Mouse (Mus musculus) MEL-GATA-1-ER (cell line): ENCODE data around the gene Atf1.

Source experiments
- DNase-seq: peaks from one replicate; pipeline ENCODE4 v3.0.0-alpha.2; 2012; ENCODE audit warnings: low read depth; ENCODE audit errors: extremely low read depth

Gene Atf1

GRCm38 (mm10) chr15:100227663-100228534 lies at the start of gene Atf1:
Gene Atf1, plus strand, starts transcription at chr15:100227819.
- no peak for DNase-seq

DNA sequence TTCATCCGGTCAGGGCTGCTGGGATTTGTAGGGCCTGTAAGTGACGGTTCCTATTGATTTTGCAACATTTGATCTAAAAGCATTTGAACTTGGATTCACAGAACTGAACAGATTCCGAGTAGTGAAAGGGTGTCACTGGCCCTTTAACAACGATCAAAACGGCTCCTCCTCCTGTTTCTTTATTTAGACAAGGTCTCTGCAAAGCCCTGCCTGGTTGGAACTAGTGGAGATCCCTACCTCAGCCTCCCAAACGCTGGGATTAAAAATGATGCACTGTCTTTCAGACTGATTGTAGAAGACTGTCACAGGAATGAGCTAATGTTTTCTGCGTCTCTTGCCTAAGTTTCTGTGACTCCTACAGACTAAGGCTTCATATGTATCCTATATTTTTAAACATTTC lies 49.1 kb upstream of the Atf1 start:
- no peak for DNase-seq

DNA sequence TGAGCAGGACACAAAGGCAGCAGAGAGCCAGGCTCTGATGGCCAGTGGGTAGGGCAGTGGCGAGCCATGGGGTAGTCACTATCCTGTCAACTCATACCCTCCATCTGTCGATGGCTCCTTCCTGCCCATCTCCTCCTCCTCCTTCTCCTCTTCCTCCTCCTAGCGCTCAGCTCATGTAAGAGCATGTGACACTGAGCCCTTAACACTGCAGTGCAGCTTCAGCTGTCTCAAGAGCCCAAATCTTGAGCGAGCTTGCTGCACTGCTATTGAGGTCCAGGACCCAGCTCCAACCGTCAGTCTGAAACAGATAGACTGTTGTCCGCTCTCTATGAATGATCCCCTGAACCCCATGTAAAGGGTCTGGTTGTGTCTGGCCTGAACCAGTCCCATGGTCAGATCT lies 47.9 kb upstream of the Atf1 start:
- DNase-seq = no peak

GRCm38 (mm10) chr15:100180221-100180620 lies 47.4 kb upstream of the Atf1 start:
- DNase-seq = no peak

GRCm38 (mm10) chr15:100181841-100182240 lies 45.8 kb upstream of the Atf1 start:
- DNase-seq = no peak

DNA sequence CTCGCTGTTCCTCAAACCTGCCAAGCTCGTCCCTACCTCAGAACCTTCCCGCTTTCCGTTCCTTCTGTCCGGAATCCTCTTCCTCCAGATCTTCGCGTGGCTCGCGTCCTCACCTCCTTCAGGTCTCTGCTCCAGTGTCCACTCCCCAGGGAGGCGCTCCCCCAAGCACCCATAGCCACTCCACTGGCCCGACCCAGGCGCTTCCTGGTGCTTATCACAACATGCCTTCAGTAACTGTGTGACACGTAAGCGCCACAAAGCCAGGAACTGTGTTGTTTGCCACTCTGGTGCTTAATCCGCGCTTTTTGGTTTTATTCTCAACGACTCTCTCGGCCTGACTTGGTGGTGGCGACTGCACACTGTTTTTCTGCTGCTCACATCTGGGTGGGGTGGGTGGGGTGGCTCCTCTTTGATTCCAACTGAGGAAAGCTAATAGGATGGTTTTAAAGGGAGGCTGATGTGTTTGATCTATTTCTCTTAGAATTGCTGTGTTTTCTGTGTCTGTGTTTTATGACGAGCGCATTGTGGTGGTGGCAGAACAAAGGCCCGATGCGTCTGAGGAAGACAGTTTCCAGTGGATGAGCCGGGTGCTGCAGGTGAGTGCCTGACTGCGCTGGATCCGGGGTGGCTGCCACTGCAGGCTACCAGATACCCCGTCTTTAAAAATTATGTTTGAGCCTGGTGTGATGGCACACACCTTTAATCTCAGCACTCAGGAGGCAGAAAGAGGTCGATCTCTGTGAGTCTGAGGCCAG lies 44.9 kb upstream of the Atf1 start:
- no peak for DNase-seq

DNA sequence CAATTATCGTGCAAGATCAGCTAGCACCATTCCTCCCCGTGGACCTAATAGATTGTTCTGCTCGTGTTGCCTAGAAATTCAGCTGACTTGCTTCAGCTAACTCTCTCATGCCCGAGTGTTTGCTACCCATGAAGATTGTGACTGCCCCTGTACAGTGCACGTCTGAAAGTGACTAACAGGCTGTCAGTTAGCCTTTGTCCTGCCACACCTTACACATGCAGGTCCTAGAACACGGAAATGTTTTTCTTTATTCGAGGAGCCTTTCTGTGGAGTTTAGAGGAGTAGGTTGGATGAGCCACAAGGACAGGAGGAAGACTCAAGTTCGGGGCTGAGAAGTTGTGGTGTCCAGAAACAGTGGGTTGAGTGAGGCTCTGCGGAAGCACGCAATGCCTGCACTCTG lies 44.1 kb upstream of the Atf1 start:
- no peak for DNase-seq

DNA sequence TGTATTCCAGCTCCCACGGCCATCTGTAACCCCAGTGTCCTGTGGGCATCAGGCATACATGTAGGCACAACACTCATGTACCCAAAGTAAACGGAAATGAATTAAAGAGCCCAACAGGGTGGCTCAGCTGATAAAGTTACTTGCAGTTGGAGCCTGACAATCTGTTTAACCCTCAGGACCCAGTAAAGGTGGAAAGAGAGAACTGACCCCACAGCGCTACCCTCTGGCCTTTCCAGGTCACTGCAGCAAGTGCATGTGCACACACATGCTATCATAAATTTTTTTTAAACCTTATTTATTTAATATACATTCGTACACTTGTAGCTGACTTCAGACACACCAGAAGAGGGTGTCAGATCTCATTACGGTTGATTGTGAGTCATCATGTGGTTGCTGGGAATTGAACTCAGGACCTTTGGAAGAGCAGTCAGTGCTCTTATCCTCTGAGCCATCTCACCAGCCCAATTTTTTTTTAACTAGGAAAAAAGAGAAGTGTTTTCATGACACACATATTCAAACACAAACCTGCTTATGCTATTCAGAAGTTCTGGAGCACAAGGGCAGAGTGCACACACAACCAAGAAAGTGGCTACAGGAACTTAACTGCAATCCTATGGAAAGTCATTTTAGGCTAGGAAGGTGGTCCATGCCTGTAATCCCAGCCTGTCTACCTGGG lies 42.7 kb upstream of the Atf1 start:
- peak; percentile 46 for DNase-seq

GRCm38 (mm10) chr15:100186234-100186633 lies 41.4 kb upstream of the Atf1 start:
- no peak for DNase-seq

DNA sequence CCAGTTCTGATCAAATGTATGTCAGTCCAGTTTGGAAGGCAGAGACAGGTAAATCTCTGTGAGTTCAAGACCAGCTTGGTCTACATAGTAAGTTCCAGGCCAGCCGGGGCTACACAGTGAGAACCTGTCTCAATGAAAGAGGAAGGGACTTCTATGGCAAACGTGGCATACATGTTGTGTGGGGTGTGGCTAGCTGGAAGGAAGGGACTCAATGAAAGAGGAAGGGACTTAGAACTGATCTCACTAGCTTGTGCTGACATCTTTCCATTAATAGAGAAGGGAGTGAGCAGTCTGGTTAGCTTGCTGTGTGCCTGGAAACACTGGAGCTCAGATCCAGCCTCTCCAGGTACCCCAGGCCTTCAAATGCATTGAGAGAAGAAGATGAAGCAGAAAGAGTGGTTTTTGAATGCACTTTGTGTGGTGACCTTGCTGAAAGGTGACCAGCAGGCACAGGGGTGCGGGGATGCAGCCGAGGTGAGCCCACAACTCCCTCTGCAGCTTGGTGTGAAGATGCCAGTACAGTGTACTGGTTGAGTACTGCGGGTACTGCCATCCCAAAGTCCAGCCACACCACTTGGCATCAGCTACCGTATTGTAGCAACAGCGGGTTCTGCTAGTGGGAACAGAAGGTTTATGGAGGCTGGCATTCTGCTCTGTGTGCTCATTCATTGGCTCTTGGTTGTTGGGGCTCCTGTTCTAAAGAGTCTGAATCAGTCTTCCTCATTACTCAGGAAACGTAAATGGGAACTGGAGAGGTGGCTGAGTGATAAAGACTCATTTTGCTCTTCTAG lies 40.5 kb upstream of the Atf1 start:
- peak; percentile 70 for DNase-seq

- DNase-seq = no peak
Observed at GRCm38 (mm10) chr15:100188542-100188941, 39.1 kb upstream of the Atf1 start.

- DNase-seq = no peak
Observed at GRCm38 (mm10) chr15:100188962-100189404, 38.6 kb upstream of the Atf1 start.

GRCm38 (mm10) chr15:100190083-100190482 lies 37.5 kb upstream of the Atf1 start:
- DNase-seq = no peak

- DNase-seq = no peak
Observed at GRCm38 (mm10) chr15:100198983-100199745, 28.5 kb upstream of the Atf1 start.

GRCm38 (mm10) chr15:100199790-100200189 lies 27.8 kb upstream of the Atf1 start:
- no peak for DNase-seq

- DNase-seq = no peak
Observed at GRCm38 (mm10) chr15:100201806-100202205, 25.8 kb upstream of the Atf1 start.

DNA sequence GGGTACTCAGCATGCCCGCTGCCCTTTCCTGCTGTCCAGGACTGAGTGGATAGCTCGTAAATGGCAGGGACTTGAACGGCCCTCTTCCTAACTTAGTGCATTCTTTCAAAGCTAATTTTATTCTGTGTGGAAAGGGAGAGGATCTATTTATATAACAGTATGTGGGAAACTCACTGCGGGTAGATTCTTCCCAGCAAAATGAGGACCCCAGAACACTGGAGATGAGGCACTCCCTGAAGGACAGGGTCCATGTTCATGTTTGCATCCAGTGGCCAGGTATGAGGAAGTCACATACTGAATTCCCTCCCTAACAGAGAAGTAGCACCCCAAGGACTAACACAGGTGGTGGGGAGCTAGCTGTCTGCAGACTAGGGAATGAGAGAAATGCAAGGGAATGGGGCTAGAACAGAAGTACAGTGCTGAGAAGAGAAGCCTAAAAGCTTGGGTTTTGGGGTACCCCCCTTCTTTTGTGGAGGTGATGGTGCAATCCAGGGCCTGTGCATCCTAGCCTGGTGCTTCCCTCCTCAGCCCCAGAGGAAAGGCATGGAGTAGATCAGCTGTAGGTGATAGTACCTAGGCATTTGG lies 25.1 kb upstream of the Atf1 start:
- no peak for DNase-seq

GRCm38 (mm10) chr15:100204574-100204973 lies 23.0 kb upstream of the Atf1 start:
- no peak for DNase-seq

- DNase-seq = no peak
Observed at GRCm38 (mm10) chr15:100210013-100210412, 17.6 kb upstream of the Atf1 start.

DNA sequence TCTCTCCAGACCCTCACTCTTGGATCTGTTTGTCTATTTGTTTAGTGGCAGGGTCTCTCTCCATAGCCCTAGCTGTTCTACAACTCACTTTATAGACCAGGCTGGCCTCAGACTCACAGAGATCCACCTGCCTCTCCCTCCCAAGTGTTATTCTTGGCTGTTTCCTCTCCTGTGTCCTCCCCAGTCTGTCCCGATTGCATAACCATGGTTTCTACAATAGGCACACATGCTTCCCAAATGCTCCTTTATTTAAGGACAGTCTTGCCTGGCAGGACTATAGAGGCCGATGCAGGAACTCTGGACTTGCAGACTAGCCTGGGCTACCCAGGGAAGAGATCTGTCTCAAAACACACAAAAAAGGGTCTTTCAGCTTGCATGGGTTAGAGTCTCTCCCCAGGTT lies 14.3 kb upstream of the Atf1 start:
- no peak for DNase-seq
